Mouse (Mus musculus) kidney, embryonic 15.5 days (tissue): ENCODE results near the gene Nup107. TPM values are rescaled to one million over a fixed set of nuclear protein-coding genes. Genes with fewer than 3 reads are reported as not detected.
"Not testable (repeated sequence)": the region's sequence is repeated elsewhere in the genome, so short reads cannot be mapped to it uniquely, and the experiment has no call there.

Experiments
- ATAC-seq: fragments of 200-750 bp; cut with Nextera tagmentation; replicated peaks from 2 replicates; pipeline ENCODE4 v1.8.0; 2017; ENCODE audit warnings: moderate TSS enrichment; ENCODE audit not compliant: low FRiP score
- H3K27ac ChIP-seq: fragments of 300-500 bp; sonication (generic); 2 replicates; pipeline ENCODE4 v1.5.1; 2015; ENCODE audit warnings: mild to moderate bottlenecking, inconsistent platforms
- H3K27me3 ChIP-seq: fragments of 300-500 bp; sonication (generic); 2 replicates; pipeline ENCODE4 v1.6.1; 2015; ENCODE audit warnings: inconsistent platforms
- H3K36me3 ChIP-seq: fragments of 300-500 bp; sonication (generic); 2 replicates; pipeline ENCODE4 v1.6.1; 2015; ENCODE audit warnings: inconsistent platforms
- H3K4me1 ChIP-seq: fragments of 300-500 bp; sonication (generic); 2 replicates; pipeline ENCODE4 v1.6.1; 2015; ENCODE audit warnings: inconsistent platforms
- H3K4me2 ChIP-seq: fragments of 300-500 bp; sonication (generic); 2 replicates; pipeline ENCODE4 v1.6.1; 2015; ENCODE audit warnings: moderate library complexity, mild to moderate bottlenecking, inconsistent platforms
- H3K4me3 ChIP-seq: fragments of 300-500 bp; sonication (generic); replicated peaks from 2 replicates; pipeline ENCODE4 v1.5.1; 2015; ENCODE audit warnings: mild to moderate bottlenecking, inconsistent platforms
- H3K9ac ChIP-seq: fragments of 300-500 bp; sonication (generic); 2 replicates; pipeline ENCODE4 v1.6.1; 2015; ENCODE audit warnings: mild to moderate bottlenecking, inconsistent platforms
- H3K9me3 ChIP-seq: fragments of 300-500 bp; sonication (generic); replicated peaks from 2 replicates; pipeline ENCODE4 v1.6.1; 2016; ENCODE audit warnings: inconsistent platforms
- WGBS: fragments of 180-500 bp; shearing (Covaris S2); methylation state at CpG from one replicate; pipeline ENCODE4 v1.1.7; 2015; ENCODE audit warnings: mixed read lengths; 5-methylcytosine and 5-hydroxymethylcytosine counted together
- polyA plus RNA-seq: library from polyadenylated mRNA; unstranded; fragments of >200 nt; fragmentation: Nextera tagmentation; extraction: Ambion mirVana; gene quantifications from 2 replicates; pipeline ENCODE4 v1.2.1, GENCODE M21; 2015

The Nup107 gene
- polyA plus RNA-seq, 1 experiment from 2014 or later: 65.3 TPM

GRCm38 (mm10) chr10:117704314-117704963, 88.1 kb downstream of the Nup107 start:
- not testable (repeated sequence) for H3K9ac ChIP-seq, H3K4me1 ChIP-seq, ATAC-seq, H3K4me3 ChIP-seq, H3K4me2 ChIP-seq, H3K9me3 ChIP-seq, H3K27me3 ChIP-seq, H3K27ac ChIP-seq
- peaks cover 86% of the 10 kb centered on the region for H3K36me3 ChIP-seq
- 97% methylated on average over 6 of the region's 6 CpGs for WGBS

GRCm38 (mm10) chr10:117703506-117703905, 89.0 kb downstream of the Nup107 start:
- no peak for ATAC-seq
- Histone ChIP-seq H3K4me1 (no peaks in the 10 kb centered on the region), H3K4me2 (no peak overlapping the region), H3K9me3 (no peaks in the 10 kb centered on the region), H3K9ac (no peak overlapping the region), H3K27ac (no peak overlapping the region), H3K36me3 (peaks cover 90% of the 10 kb centered on the region), H3K27me3 (no peaks in the 10 kb centered on the region), H3K4me3 (no peak overlapping the region)
- WGBS: 76% methylated on average over 3 of the region's 3 CpGs

GRCm38 (mm10) chr10:117702024-117702833, 90.3 kb downstream of the Nup107 start:
- Histone ChIP-seq H3K27me3 (no peaks in the 10 kb centered on the region), H3K27ac (no peak overlapping the region), H3K4me1 (no peaks in the 10 kb centered on the region), H3K36me3 (peaks cover 94% of the 10 kb centered on the region), H3K4me2 (no peak overlapping the region), H3K4me3 (no peak overlapping the region), H3K9ac (no peak overlapping the region), H3K9me3 (no peaks in the 10 kb centered on the region)
- no peak for ATAC-seq
- 97% methylated on average over 6 of the region's 6 CpGs for WGBS

GRCm38 (mm10) chr10:117701034-117701829, 91.3 kb downstream of the Nup107 start:
- H3K4me3 ChIP-seq: no peak overlapping the region
- no peak overlapping the region for H3K4me2 ChIP-seq
- H3K4me1 ChIP-seq: no peaks in the 10 kb centered on the region
- H3K9ac ChIP-seq: no peak overlapping the region
- H3K27me3 ChIP-seq: no peaks in the 10 kb centered on the region
- H3K9me3 ChIP-seq: no peaks in the 10 kb centered on the region
- WGBS: 75% methylated on average over 6 of the region's 6 CpGs
- no peak overlapping the region for H3K27ac ChIP-seq
- no peak for ATAC-seq
- H3K36me3 ChIP-seq: peaks cover 94% of the 10 kb centered on the region

Other genes with a start within 250 kb of the Nup107 start
- 31.3 and 31.5 TPM in 2 replicates for gene Cpm, start 163.2 kb downstream of the Nup107 start, polyA plus RNA-seq
- gene Mdm2, start 81.9 kb downstream of the Nup107 start, polyA plus RNA-seq: 47.4 and 49.7 TPM in 2 replicates
- 14.8 and 15.0 TPM in 2 replicates for gene Slc35e3, start 46.3 kb downstream of the Nup107 start, polyA plus RNA-seq
- 161 and 167 TPM in 2 replicates for gene Rap1b, start 53.3 kb upstream of the Nup107 start, polyA plus RNA-seq